Mouse (Mus musculus) myocyte (in vitro differentiated cells): Measurements from ENCODE around the gene Bnc1.

Experiments used
- CEBPB ChIP-seq: IDR thresholded peaks from 2 replicates; pipeline ENCODE4 v1.6.1; 2011; ENCODE audit warnings: mild to moderate bottlenecking, moderate library complexity; ENCODE audit not compliant: poor library complexity, insufficient read depth, severe bottlenecking
- E2F4 ChIP-seq: IDR thresholded peaks from one replicate; pipeline ENCODE4 v1.6.1; 2011; ENCODE audit warnings: mild to moderate bottlenecking, control low read depth, moderate library complexity; ENCODE audit not compliant: insufficient read depth
- MAX ChIP-seq: IDR thresholded peaks from one replicate; pipeline ENCODE4 v1.6.1; 2011; ENCODE audit warnings: low read depth, mild to moderate bottlenecking, control low read depth
- POLR2A ChIP-seq: IDR thresholded peaks from one replicate; pipeline ENCODE4 v1.6.1; 2011; ENCODE audit warnings: low read depth, mild to moderate bottlenecking, control low read depth, moderate library complexity; ENCODE audit not compliant: insufficient read length
- POLR2AphosphoS2 ChIP-seq: IDR thresholded peaks from one replicate; pipeline ENCODE4 v1.6.1; 2011; ENCODE audit warnings: low read depth, control low read depth; ENCODE audit not compliant: insufficient read length
- REST ChIP-seq: IDR thresholded peaks from one replicate; pipeline ENCODE4 v1.6.1; 2011; ENCODE audit warnings: mild to moderate bottlenecking, control low read depth, moderate library complexity; ENCODE audit not compliant: insufficient read depth, insufficient read length
- SRF ChIP-seq: IDR thresholded peaks from one replicate; pipeline ENCODE4 v1.6.1; 2011; ENCODE audit warnings: low read depth; ENCODE audit not compliant: control insufficient read depth, insufficient read length

DNA sequence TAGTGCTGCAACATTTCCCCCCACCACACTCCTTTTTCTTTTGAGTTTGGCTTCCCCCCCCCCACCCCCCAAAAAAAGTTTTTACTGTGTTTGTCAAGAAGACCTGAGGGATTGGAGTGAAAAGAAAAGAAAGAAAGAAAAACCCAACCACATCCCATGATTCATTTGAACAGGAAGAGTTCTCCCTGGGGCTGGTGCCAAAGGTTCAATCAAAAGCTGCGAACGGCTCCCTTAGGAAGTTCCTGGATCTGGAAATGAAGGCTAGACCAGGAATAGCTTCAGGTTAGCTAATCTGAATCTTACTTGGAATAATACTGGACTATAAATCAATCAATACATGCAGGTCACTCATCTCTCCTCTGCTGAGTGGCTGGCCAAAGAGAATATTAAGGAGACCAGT, 15.1 kb upstream of the Bnc1 start:
- TF ChIP-seq E2F4, result no peak
- no peak for TF ChIP-seq POLR2A
- TF ChIP-seq MAX, result no peak
- no peak for TF ChIP-seq POLR2AphosphoS2
- TF ChIP-seq CEBPB, result no peak
- no peak for TF ChIP-seq REST
- TF ChIP-seq SRF, result no peak
